Mouse (Mus musculus): ENCODE data around the gene Ncor2.

Gene Ncor2

GRCm38 (mm10) chr5:125190105-125190813 is 11.2 kb upstream of the Ncor2 start:
- no peak for DNase-seq

- DNase-seq, result peak; percentile 74
Observed at GRCm38 (mm10) chr5:125189625-125190024, 10.6 kb upstream of the Ncor2 start.

- peak; percentile 43 for DNase-seq
Observed at GRCm38 (mm10) chr5:125188812-125189598, 10.0 kb upstream of the Ncor2 start.

GRCm38 (mm10) chr5:125184826-125185225 is 5.8 kb upstream of the Ncor2 start:
- no peak for DNase-seq

- peak; percentile 57 for DNase-seq
Observed at GRCm38 (mm10) chr5:125183321-125184003, 4.4 kb upstream of the Ncor2 start.

GRCm38 (mm10) chr5:125180630-125181263 is 1.7 kb upstream of the Ncor2 start:
- DNase-seq, result no peak

GRCm38 (mm10) chr5:125179735-125180629 is 963 bp upstream of the Ncor2 start:
- no peak for DNase-seq

GRCm38 (mm10) chr5:125178171-125179006 is 630 bp downstream of the Ncor2 start:
- peak; percentile 77 for DNase-seq

- peak; percentile 85 for DNase-seq
Observed at GRCm38 (mm10) chr5:125177481-125178134, 1.4 kb downstream of the Ncor2 start.

GRCm38 (mm10) chr5:125176864-125177263 is 2.2 kb downstream of the Ncor2 start:
- peak; percentile 62 for DNase-seq

- no peak for DNase-seq
Observed at GRCm38 (mm10) chr5:125176370-125176766, 2.7 kb downstream of the Ncor2 start.

GRCm38 (mm10) chr5:125175673-125176369 is 3.2 kb downstream of the Ncor2 start:
- no peak for DNase-seq

GRCm38 (mm10) chr5:125174726-125175672 is 4.0 kb downstream of the Ncor2 start:
- peak; percentile 68 for DNase-seq

GRCm38 (mm10) chr5:125173868-125174267 is 5.2 kb downstream of the Ncor2 start:
- no peak for DNase-seq

GRCm38 (mm10) chr5:125172831-125173615 is 6.0 kb downstream of the Ncor2 start:
- no peak for DNase-seq

GRCm38 (mm10) chr5:125171259-125171658 is 7.8 kb downstream of the Ncor2 start:
- no peak for DNase-seq

- no peak for DNase-seq
Observed at GRCm38 (mm10) chr5:125170107-125170842, 8.7 kb downstream of the Ncor2 start.

All from right cerebral cortex, postnatal 25 days (tissue).